23 mouse cellular contexts compared by ENCODE assay signal in genomic region chr4:43483535-43484091, GRCm38 (mm10). TPM values are rescaled to one million over a fixed set of nuclear protein-coding genes. Genes with fewer than 3 reads are reported as not detected.
DNase-seq lines count a peak whose midpoint lies in the region; ATAC-seq and TF ChIP-seq lines count a peak whose summit lies in the region.
"Had no signal": no experiment of that assay in that cellular context is flagged by ENCODE, and none has a peak within 500 bp of the region (broad histone marks: within the 10 kb centered on the region; RNA-seq: fewer than 3 reads in every experiment).

TSS of gene Sit1 (minus strand) at chr4:43483734.

- no peak within 1 kb of the TSS for H3K27ac ChIP-seq in intestine, embryonic 16.5 days (ENCODE audit: low read length)
- no peak within 1 kb of the TSS for H3K27ac ChIP-seq in intestine, postnatal 0 days (ENCODE audit: low read depth, low read length)
- peak within 1 kb of the TSS; percentile 23; the same call in 1 of the 2 replicates for H3K27ac ChIP-seq in bone marrow, adult 2 months (ENCODE audit: control insufficient read depth, insufficient read depth, low read depth, low read length, poor library complexity)
- H3K27ac ChIP-seq: forebrain, embryonic 12.5 days; hindbrain, embryonic 10.5 days; stomach, postnatal 0 days had no signal

- no peaks in the 10 kb centered on the region for H3K36me3 ChIP-seq in intestine, embryonic 16.5 days (ENCODE audit: control insufficient read depth, insufficient read depth, low read length)
- H3K36me3 ChIP-seq in intestine, postnatal 0 days (ENCODE audit: control insufficient read depth, insufficient read depth), result no peaks in the 10 kb centered on the region
- H3K36me3 ChIP-seq: forebrain, embryonic 12.5 days; hindbrain, embryonic 10.5 days had no signal

- peak within 1 kb of the TSS; percentile 31; the same call in 1 of the 2 replicates for H3K9ac ChIP-seq in intestine, embryonic 16.5 days (ENCODE audit: low read depth, low read length)
- no peak within 1 kb of the TSS for H3K9ac ChIP-seq in intestine, postnatal 0 days (ENCODE audit: low read depth, low read length)
- H3K9ac ChIP-seq: forebrain, embryonic 12.5 days had no signal

- TF ChIP-seq CTCF in intestine, postnatal 0 days (IDR thresholded peaks at IDR 0.05; ENCODE audit: low read depth), result no peak
- no peak for TF ChIP-seq CTCF in bone marrow, adult 2 months (IDR thresholded peaks at IDR 0.05; ENCODE audit: control insufficient read depth, insufficient read depth, low read length)

- no peak for ATAC-seq in intestine, embryonic 16.5 days
- ATAC-seq in intestine, postnatal 0 days, result no peak

- TF ChIP-seq POLR2A in bone marrow, adult 2 months (IDR thresholded peaks at IDR 0.05; ENCODE audit: borderline replicate concordance, control insufficient read depth, low read depth, low read length), result no peak

- no peaks in the 10 kb centered on the region for H3K27me3 ChIP-seq in intestine, embryonic 16.5 days (replicated peaks; ENCODE audit: control insufficient read depth, insufficient read depth, low read length)
- no peaks in the 10 kb centered on the region for H3K27me3 ChIP-seq in intestine, postnatal 0 days (replicated peaks; ENCODE audit: control insufficient read depth, insufficient read depth, low read length)
- H3K27me3 ChIP-seq: forebrain, embryonic 12.5 days had no signal

- H3K4me3 ChIP-seq in intestine, embryonic 16.5 days (ENCODE audit: low read length), result no peak within 1 kb of the TSS
- H3K4me3 ChIP-seq in intestine, postnatal 0 days (ENCODE audit: low read depth, low read length), result no peak within 1 kb of the TSS
- H3K4me3 ChIP-seq in bone marrow, adult 2 months (replicated peaks; ENCODE audit: control insufficient read depth, low read depth, low read length), result peak within 1 kb of the TSS; percentile 47
- H3K4me3 ChIP-seq: forebrain, embryonic 12.5 days; hindbrain, embryonic 10.5 days had no signal

- DNase-seq in CD4-positive helper T cell, adult 2 months (ENCODE audit: low read depth, low spot score), result peak; percentile 84
- peak; percentile 90 for DNase-seq in thymus, postnatal 0 days (ENCODE audit: low spot score)
- DNase-seq in urinary bladder, postnatal 10 days (ENCODE audit: low spot score), result no peak
- no peak for DNase-seq in frontal cortex, postnatal 14 days (ENCODE audit: low spot score in 2 of 2)
- DNase-seq in kidney, adult 11 months, result no peak
- DNase-seq: cerebellum, postnatal 10 days; embryo, embryonic 11 days; layer of hippocampus, postnatal 36 days; liver; lung, adult 2 months; lung, postnatal 36 days; right cerebral cortex, postnatal 25 days had no signal

- H3K4me1 ChIP-seq in intestine, embryonic 16.5 days (ENCODE audit: control insufficient read depth, insufficient read depth, low read length), result 0 out of 2 replicates have a peak, but pooled peaks cover 5% of the 10 kb centered on the region
- H3K4me1 ChIP-seq in intestine, postnatal 0 days (replicated peaks; ENCODE audit: control insufficient read depth, insufficient read depth, low read length), result peaks cover under 1% of the 10 kb centered on the region; the same call in 1 of the 2 replicates
- H3K4me1 ChIP-seq in bone marrow, adult 2 months (ENCODE audit: control insufficient read depth, insufficient read depth, low read length), result no peaks in the 10 kb centered on the region; the same call in 1 of the 2 replicates
- H3K4me1 ChIP-seq: forebrain, embryonic 12.5 days had no signal

- 62% methylated on average over 12 of the region's 12 CpGs for whole genome bisulfite sequencing in intestine, embryonic 16.5 days
- 56% methylated on average over 12 of the region's 12 CpGs for WGBS in intestine, postnatal 0 days
- 68% methylated on average over 12 of the region's 12 CpGs for WGBS in bone marrow, adult 2 months

- no peak within 1 kb of the TSS for H3K4me2 ChIP-seq in intestine, embryonic 16.5 days (ENCODE audit: low read depth, low read length)
- H3K4me2 ChIP-seq in intestine, postnatal 0 days (replicated peaks; ENCODE audit: low read depth), result no peak within 1 kb of the TSS
- H3K4me2 ChIP-seq: forebrain, embryonic 12.5 days; midbrain, embryonic 11.5 days had no signal

- no peaks in the 10 kb centered on the region for H3K9me3 ChIP-seq in intestine, embryonic 16.5 days (ENCODE audit: control insufficient read depth, low read length)
- no peaks in the 10 kb centered on the region for H3K9me3 ChIP-seq in intestine, postnatal 0 days (ENCODE audit: control insufficient read depth)
- H3K9me3 ChIP-seq: forebrain, embryonic 12.5 days had no signal

RNA-seq across cellular contexts. Expression of gene Sit1, which starts in this region (rescaled TPM):
- polyA plus RNA-seq in intestine, embryonic 16.5 days (2015; fragmentation: Nextera tagmentation; extraction: Ambion mirVana), result not detected in 2 replicates
- polyA plus RNA-seq in intestine, postnatal 0 days (2015; fragmentation: Nextera tagmentation; extraction: Ambion mirVana), result not detected in 2 replicates
- polyA plus RNA-seq in bone marrow, adult 2 months (2011; ENCODE audit: insufficient read depth, insufficient read length, low replicate concordance, missing spikeins), result 1.1 TPM in 1 of 2 replicates, not detected in the other
- 138 and 168 TPM in 2 replicates for polyA plus RNA-seq in thymus, postnatal 0 days (2015; fragmentation: Nextera tagmentation; extraction: Ambion mirVana)
- polyA plus RNA-seq: C2C12; forebrain, embryonic 12.5 days; heart, embryonic 14.5 days; hindbrain, embryonic 10.5 days; kidney, embryonic 16.5 days; midbrain, embryonic 11.5 days; neural tube, embryonic 14.5 days; stomach, postnatal 0 days had no signal

Comparison
In these comparisons a context has a peak if more than half of its experiments do, and no peak if none do; other contexts are left out.
1. RNA of gene Sit1 (polyA plus RNA-seq): 138 to 168 TPM in thymus, postnatal 0 days; 1.1 TPM in bone marrow, adult 2 months, not detected in intestine, embryonic 16.5 days and not detected in intestine, postnatal 0 days; every median in the first group is over 10 times any median in the second.
2. DNase-seq: peak in CD4-positive helper T cell, adult 2 months (single experiment) and thymus, postnatal 0 days (single experiment); none in urinary bladder, postnatal 10 days (single experiment), frontal cortex, postnatal 14 days (0 of 2) and kidney, adult 11 months (single experiment).